Mouse (Mus musculus) hindbrain, embryonic 14.5 days (tissue): ENCODE measurements around the gene Tldc2. TPM values are rescaled to one million over a fixed set of nuclear protein-coding genes. Genes with fewer than 3 reads are reported as not detected.

Experiments used
- ATAC-seq: fragments of 200-750 bp; cut with Nextera tagmentation; 2 replicates; pipeline ENCODE4 v1.8.0; 2017; ENCODE audit warnings: moderate number of reproducible peaks, mild to moderate bottlenecking, moderate TSS enrichment, moderate library complexity; ENCODE audit not compliant: low FRiP score
- DNase-seq: peaks from one replicate; pipeline ENCODE4 v3.0.0-alpha.2; 2015; ENCODE audit warnings: low spot score
- H3K27ac ChIP-seq: fragments of 300-500 bp; sonication (generic); 2 replicates; pipeline ENCODE4 v1.5.1; 2014; ENCODE audit warnings: mild to moderate bottlenecking, moderate library complexity
- H3K27me3 ChIP-seq: fragments of 300-500 bp; sonication (generic); 2 replicates; pipeline ENCODE4 v1.6.1; 2014; ENCODE audit warnings: mild to moderate bottlenecking, low read length, mixed read lengths; ENCODE audit not compliant: control insufficient read depth, insufficient read depth
- H3K36me3 ChIP-seq: fragments of 300-500 bp; sonication (generic); replicated peaks from 2 replicates; pipeline ENCODE4 v1.6.1; 2014; ENCODE audit not compliant: control insufficient read depth, insufficient read depth
- H3K4me1 ChIP-seq: fragments of 300-500 bp; sonication (generic); replicated peaks from 2 replicates; pipeline ENCODE4 v1.6.1; 2014; ENCODE audit warnings: antibody characterized with exemption, low read length, mixed read lengths; ENCODE audit not compliant: control insufficient read depth, insufficient read depth
- H3K4me2 ChIP-seq: fragments of 300-500 bp; sonication (generic); replicated peaks from 2 replicates; pipeline ENCODE4 v1.6.1; 2014; ENCODE audit warnings: mild to moderate bottlenecking, moderate library complexity
- H3K4me3 ChIP-seq: fragments of 300-500 bp; sonication (generic); replicated peaks from 2 replicates; pipeline ENCODE4 v1.5.1; 2014; ENCODE audit warnings: mild to moderate bottlenecking, low read length
- H3K9ac ChIP-seq: fragments of 300-500 bp; sonication (generic); 2 replicates; pipeline ENCODE4 v1.6.1; 2014
- H3K9me3 ChIP-seq: fragments of 300-500 bp; sonication (generic); 2 replicates; pipeline ENCODE4 v1.6.1; 2016; ENCODE audit warnings: low read length; ENCODE audit not compliant: control insufficient read depth
- WGBS: fragments of 180-500 bp; shearing (Covaris S2); extraction: QIAGEN DNeasy Blood & Tissue Kit; methylation state at CpG from one replicate; pipeline ENCODE4 v1.1.7; 2014; 5-methylcytosine and 5-hydroxymethylcytosine counted together
- polyA plus RNA-seq: library from polyadenylated mRNA; unstranded; fragments of >200 nt; fragmentation: Nextera tagmentation; extraction: Ambion mirVana; gene quantifications from 2 replicates; pipeline ENCODE4 v1.2.1, GENCODE M21; 2014

The Tldc2 gene
- polyA plus RNA-seq, 1 experiment from 2014 or later, result not detected

DNA sequence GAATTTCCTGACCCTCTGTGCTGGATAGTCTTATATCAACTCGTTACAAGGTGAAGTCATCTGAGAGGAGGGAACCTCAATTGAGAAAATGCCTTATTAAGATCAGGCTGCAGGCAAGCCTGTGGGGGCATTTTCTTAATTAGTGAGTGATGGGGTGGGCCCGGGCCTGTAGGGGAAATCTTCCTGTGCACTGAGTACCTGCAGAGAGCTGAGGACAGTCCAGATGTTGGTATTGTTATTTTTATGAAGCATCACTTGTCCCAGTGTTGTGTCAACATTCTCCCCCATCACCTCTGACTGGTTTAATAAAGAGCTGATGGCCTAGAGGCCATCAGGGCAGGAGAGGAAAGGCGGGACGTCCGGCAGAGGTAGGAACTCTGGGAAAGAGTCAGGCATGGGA lies 57.3 kb downstream of the Tldc2 start:
- no peak overlapping the region for H3K27ac ChIP-seq
- no peak overlapping the region for H3K9ac ChIP-seq
- DNase-seq (no peak), ATAC-seq (no peak)
- no peaks in the 10 kb centered on the region for H3K27me3 ChIP-seq
- H3K4me3 ChIP-seq, result no peak overlapping the region
- WGBS, result 79% methylated on average over 5 of the region's 5 CpGs
- H3K4me1 ChIP-seq, result no peaks in the 10 kb centered on the region
- H3K36me3 ChIP-seq, result peaks cover 36% of the 10 kb centered on the region
- no peak overlapping the region for H3K4me2 ChIP-seq
- H3K9me3 ChIP-seq, result no peaks in the 10 kb centered on the region

DNA sequence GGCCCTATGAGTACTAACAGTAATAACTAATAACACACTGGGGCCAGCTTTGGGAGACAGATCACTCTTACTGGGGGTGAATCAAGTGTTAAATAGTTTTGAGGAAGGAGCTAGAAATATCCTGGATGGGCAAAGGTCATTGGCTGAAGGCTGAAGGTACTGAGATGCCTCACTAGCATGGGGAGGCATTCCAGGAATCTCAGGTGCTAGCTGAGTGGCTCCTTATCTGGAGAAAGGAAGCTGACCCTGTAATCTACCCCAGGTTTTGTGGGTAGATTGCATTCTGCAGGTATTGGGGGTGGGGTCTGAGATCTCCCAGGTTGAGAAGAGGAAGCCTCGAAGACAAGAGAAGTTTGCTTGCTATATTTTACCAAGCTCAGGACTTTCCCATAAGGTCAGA lies 58.3 kb downstream of the Tldc2 start:
- H3K9me3 ChIP-seq, result no peaks in the 10 kb centered on the region
- no peak overlapping the region for H3K4me3 ChIP-seq
- H3K36me3 ChIP-seq, result peaks cover 47% of the 10 kb centered on the region
- H3K4me1 ChIP-seq, result no peaks in the 10 kb centered on the region
- no peak overlapping the region for H3K4me2 ChIP-seq
- ATAC-seq (no peak), DNase-seq (no peak)
- no peak overlapping the region for H3K27ac ChIP-seq
- 97% methylated on average over 1 of the region's 1 CpGs for WGBS
- no peaks in the 10 kb centered on the region for H3K27me3 ChIP-seq
- no peak overlapping the region for H3K9ac ChIP-seq

Other genes with a start within 250 kb of the Tldc2 start
- gene Tgif2, start 247.0 kb upstream of the Tldc2 start, polyA plus RNA-seq, result 18.9 and 21.5 TPM in 2 replicates
- gene 4930518I15Rik, start 229.1 kb upstream of the Tldc2 start, polyA plus RNA-seq, result 4.0 and 5.4 TPM in 2 replicates
- 174 and 176 TPM in 2 replicates for gene Rab5if, start 223.9 kb upstream of the Tldc2 start, polyA plus RNA-seq
- gene Sla2, start 199.9 kb upstream of the Tldc2 start, polyA plus RNA-seq, result 0.14 and 0.20 TPM in 2 replicates
- 133 and 147 TPM in 2 replicates for gene Ndrg3, start 95.0 kb upstream of the Tldc2 start, polyA plus RNA-seq
- 11.3 and 11.9 TPM in 2 replicates for gene Dsn1, start 79.9 kb upstream of the Tldc2 start, polyA plus RNA-seq
- gene Soga1, start 7.8 kb upstream of the Tldc2 start, polyA plus RNA-seq, result 9.5 and 9.7 TPM in 2 replicates
- 12.2 and 12.4 TPM in 2 replicates for gene Samhd1, start 48.2 kb downstream of the Tldc2 start, polyA plus RNA-seq
- 5.7 and 6.2 TPM in 2 replicates for gene Rbl1, start 117.5 kb downstream of the Tldc2 start, polyA plus RNA-seq
- gene Rpn2, start 192.0 kb downstream of the Tldc2 start, polyA plus RNA-seq, result 210 and 221 TPM in 2 replicates
- gene Mroh8, start 192.5 kb downstream of the Tldc2 start, polyA plus RNA-seq, result 0.09 and 0.41 TPM in 2 replicates